Mouse (Mus musculus): ENCODE data around the gene Tdrd6. TPM values are rescaled to one million over a fixed set of nuclear protein-coding genes. Genes with fewer than 3 reads are reported as not detected.

The Tdrd6 gene
- polyA plus RNA-seq (2016; fragmentation: Nextera tagmentation; extraction: Ambion mirVana), result 0.04 TPM in 1 of 2 replicates, not detected in the other

DNA sequence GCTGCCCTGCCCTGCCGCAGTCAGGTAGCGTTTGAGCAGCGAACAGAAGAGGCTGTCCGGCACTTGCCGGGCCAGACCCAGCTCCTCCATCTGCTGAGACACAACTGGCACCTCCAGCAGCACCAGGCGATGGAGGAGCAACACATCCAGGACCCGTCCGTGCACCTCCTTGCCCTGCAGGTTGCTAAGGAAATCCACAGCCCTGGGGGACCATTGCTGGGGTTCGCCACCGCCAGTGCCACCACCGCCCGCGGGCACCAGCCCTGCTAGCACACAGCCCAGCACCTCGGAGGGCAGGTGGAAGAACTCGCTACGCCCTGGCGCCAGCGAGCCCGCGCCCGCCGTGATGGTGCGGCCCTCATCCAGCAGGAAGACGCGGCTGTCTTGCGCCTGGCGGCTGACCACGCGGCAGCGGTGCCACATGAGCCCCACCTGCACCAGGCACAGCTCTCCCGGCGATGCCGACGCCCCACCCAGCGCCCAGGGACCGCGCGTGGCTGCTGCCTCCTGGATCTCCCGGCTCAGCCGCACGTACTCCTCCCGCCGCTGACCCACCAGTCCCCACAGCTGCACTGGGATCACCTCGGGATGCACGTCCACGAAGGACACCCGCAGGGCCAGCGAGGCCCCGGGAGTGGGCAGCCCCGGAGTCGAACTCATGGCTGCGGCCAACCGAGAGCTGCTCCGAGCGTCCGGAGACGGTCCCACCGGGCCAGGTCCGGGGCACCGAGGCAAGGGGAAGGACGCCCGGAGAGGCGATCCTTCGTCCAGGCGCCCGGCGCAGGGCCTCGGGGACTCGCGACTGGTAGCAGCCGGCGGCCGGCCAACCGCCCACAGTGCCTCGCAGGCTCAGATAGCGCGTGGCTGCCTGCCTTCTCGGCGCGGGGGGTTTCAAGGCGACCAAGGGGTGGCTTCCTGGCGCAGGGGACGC is at the start of gene Tdrd6:
Gene Tdrd6, minus strand, starts transcription at position 804 of the 931 bp plus-strand sequence.
- Histone ChIP-seq H3K4me3 (peak within 1 kb of the TSS; percentile 61), H3K36me3 (no peaks in the 10 kb centered on the region), H3K27ac (peak within 1 kb of the TSS; percentile 56), H3K4me1 (peaks cover 17% of the 10 kb centered on the region), H3K9me3 (no peaks in the 10 kb centered on the region), H3K27me3 (ENCODE audit: insufficient read depth, poor library complexity, severe bottlenecking) (peaks cover 71% of the 10 kb centered on the region)
- peak; percentile 77 for DNase-seq (ENCODE audit: low spot score)
- WGBS, result 2% methylated on average over 81 of the region's 83 CpGs

DNA sequence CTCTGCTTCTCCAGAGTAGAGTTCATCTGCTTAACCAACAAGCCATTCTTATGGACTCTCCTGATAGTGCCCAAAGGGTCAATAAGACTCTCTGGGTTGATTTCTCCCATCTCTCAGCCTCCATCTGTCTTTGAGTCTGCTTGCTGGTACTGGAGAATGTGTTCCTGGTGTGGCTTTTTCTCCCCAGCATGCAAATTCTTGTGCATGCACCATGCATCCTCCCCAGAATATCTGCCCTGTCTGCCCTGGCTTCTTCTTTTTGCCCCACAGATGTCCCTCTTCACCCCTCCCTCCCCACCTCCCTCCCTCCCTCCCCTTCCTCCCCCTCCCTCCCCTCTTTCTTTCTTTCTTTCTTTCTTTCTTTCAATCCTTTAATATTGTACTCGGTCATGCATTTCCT is 47.2 kb upstream of the Tdrd6 start:
- Histone ChIP-seq H3K9me3 (no peaks in the 10 kb centered on the region), H3K27ac (no peak overlapping the region), H3K4me1 (no peaks in the 10 kb centered on the region), H3K4me3 (no peak overlapping the region), H3K27me3 (ENCODE audit: insufficient read depth, poor library complexity, severe bottlenecking) (no peaks in the 10 kb centered on the region), H3K36me3 (peaks cover 19% of the 10 kb centered on the region)
- no peak for DNase-seq (ENCODE audit: low spot score)
- 80% methylated on average over 1 of the region's 1 CpGs for WGBS

DNA sequence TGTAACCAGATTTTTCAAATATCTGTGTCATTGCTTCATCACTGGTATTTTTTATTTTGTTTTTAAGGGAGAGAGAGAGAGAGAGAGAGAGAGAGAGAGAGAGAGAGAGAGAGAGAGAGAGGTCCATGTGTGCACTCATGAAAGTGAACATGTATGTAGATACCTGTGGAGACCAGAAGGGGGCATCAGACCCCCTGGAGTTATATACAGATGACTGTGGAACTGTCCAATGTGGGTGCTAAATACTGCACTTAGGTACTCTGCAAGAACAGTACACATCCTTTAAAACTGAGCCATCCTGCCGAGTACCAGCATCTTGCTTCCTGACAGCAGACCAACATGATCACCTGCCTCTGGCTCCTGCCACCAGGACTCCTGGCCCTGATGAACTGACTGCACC is 46.1 kb upstream of the Tdrd6 start:
- WGBS, result 73% methylated on average over 1 of the region's 1 CpGs
- DNase-seq (ENCODE audit: low spot score), result no peak
- no peak overlapping the region for H3K4me3 ChIP-seq
- no peaks in the 10 kb centered on the region for H3K9me3 ChIP-seq
- no peaks in the 10 kb centered on the region for H3K27me3 ChIP-seq (ENCODE audit: insufficient read depth, poor library complexity, severe bottlenecking)
- H3K36me3 ChIP-seq, result peaks cover 16% of the 10 kb centered on the region
- no peak overlapping the region for H3K27ac ChIP-seq
- no peaks in the 10 kb centered on the region; the same call in 1 of the 2 replicates for H3K4me1 ChIP-seq

DNA sequence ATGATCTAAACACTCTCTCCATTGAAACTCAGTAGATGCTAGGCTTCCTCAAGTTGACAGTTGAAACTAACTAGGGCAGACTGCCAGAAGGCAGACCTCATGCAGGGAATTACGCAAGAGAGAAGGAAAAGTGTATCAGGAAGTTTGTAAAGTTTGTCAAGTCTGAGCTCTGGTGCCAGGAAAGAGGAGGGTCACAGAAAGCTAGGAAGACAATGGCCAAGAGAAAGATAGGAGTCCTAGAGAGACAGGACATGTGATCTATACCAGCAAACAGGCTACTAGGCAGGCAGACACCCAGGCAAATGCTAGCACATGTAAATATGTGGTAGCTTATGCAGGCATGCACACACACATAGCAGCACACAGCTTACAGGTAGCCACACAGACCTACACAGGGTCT is 45.1 kb upstream of the Tdrd6 start:
- Histone ChIP-seq H3K27me3 (ENCODE audit: insufficient read depth, poor library complexity, severe bottlenecking) (no peaks in the 10 kb centered on the region), H3K9me3 (no peaks in the 10 kb centered on the region), H3K36me3 (peaks cover 6% of the 10 kb centered on the region; the same call in 1 of the 2 replicates), H3K4me1 (no peaks in the 10 kb centered on the region; the same call in 1 of the 2 replicates), H3K4me3 (no peak overlapping the region), H3K27ac (no peak overlapping the region)
- 61% methylated on average over 1 of the region's 1 CpGs for WGBS
- no peak for DNase-seq (ENCODE audit: low spot score)

DNA sequence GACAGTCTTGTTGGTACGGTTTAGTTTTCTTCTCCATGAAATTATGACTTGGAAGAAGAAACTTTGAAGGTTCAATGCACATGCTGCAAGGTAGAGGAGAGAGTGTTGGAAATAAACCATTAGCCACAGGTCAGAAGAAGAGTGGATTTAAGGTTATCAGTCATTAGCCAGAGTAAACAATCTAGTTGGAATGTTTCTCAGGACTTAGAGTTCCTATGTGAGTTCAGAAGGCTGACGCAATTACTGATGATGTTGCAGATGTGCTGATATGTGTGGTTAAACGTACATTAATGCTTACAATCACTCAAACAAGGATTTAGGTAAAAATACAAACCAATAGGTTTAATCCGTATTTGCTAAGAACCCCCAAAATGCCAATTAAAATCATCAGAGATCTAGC is 41.8 kb upstream of the Tdrd6 start:
- H3K4me1 ChIP-seq, result peaks cover 14% of the 10 kb centered on the region
- no peaks in the 10 kb centered on the region for H3K9me3 ChIP-seq
- no peak overlapping the region for H3K4me3 ChIP-seq
- no peak for DNase-seq (ENCODE audit: low spot score)
- no peaks in the 10 kb centered on the region for H3K27me3 ChIP-seq (ENCODE audit: insufficient read depth, poor library complexity, severe bottlenecking)
- H3K27ac ChIP-seq, result no peak overlapping the region
- no peaks in the 10 kb centered on the region; the same call in 1 of the 2 replicates for H3K36me3 ChIP-seq
- WGBS, result 65% methylated on average over 4 of the region's 4 CpGs

DNA sequence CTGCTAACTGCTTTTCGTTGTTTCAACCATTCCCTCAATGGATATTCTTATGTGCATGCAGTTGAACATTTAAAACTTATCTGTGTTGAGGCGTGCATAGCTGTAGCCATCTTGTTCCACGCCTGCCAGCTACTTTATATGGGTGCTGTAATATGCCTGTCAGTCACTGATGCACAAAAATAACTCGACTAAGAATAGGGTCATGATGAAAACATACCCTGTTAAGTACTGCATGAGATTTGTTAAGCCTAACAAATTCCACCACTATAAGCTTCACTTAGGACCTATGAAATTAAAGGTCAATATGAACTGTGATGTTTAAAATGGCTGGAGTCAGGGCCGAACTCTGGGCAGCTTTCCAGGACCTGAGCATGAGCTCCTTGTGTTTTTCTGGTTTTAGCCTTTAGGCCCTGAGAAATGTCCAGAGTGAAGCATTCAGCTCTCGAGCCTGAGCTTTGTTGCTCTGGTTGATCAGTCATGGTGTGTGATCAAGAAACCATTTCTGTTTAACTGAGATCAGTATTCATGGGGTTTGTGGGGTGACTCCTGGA is 39.1 kb upstream of the Tdrd6 start:
- WGBS, result 68% methylated on average over 6 of the region's 6 CpGs
- Histone ChIP-seq H3K4me3 (peak overlapping the region; percentile 90; the same call in 1 of the 2 replicates), H3K27ac (no peak overlapping the region; the same call in 1 of the 2 replicates)

DNA sequence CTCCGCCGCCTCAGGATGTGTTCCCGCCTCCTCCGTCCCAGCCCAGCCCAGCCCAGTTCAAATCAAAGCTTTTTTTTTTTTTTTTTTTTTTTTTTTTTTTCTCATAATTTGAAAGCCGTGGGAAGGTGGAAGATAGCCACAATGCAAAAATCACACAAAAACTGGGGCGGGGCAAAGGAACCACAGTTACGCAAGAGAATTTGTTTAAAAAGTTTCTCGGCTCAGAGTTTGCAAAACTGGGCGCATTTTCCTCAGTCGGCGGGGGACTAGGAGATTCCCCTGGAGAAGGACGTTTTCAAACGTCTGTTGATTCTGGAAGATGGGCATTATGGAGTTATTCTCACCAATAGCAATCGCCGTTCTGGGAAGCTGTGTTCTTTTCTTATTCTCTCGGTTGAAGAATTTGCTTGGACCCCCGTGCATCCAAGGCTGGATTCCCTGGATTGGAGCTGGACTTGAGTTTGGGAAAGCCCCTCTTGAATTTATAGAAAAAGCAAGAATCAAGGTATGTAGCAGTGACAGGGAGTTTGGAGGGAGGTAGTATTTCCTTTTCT is 37.3 kb upstream of the Tdrd6 start, which contains the start of gene Cyp39a1:
Gene Cyp39a1, plus strand, starts transcription at position 136 of the 554 bp plus-strand sequence.
- under 1% methylated on average over 17 of the region's 17 CpGs for WGBS
- Histone ChIP-seq H3K9me3 (no peaks in the 10 kb centered on the region), H3K36me3 (no peaks in the 10 kb centered on the region), H3K27me3 (ENCODE audit: insufficient read depth, poor library complexity, severe bottlenecking) (no peaks in the 10 kb centered on the region), H3K4me3 (peak within 1 kb of the TSS; percentile 90), H3K27ac (peak within 1 kb of the TSS; percentile 80), H3K4me1 (peaks cover 22% of the 10 kb centered on the region)
- DNase-seq (ENCODE audit: low spot score), result no peak

More for the DNA sequence above, 39.1 kb upstream of the Tdrd6 start:
- no peak for DNase-seq (ENCODE audit: low spot score)
- Histone ChIP-seq H3K27me3 (ENCODE audit: insufficient read depth, poor library complexity, severe bottlenecking) (no peaks in the 10 kb centered on the region), H3K36me3 (no peaks in the 10 kb centered on the region), H3K4me1 (peaks cover 22% of the 10 kb centered on the region), H3K9me3 (no peaks in the 10 kb centered on the region)

DNA sequence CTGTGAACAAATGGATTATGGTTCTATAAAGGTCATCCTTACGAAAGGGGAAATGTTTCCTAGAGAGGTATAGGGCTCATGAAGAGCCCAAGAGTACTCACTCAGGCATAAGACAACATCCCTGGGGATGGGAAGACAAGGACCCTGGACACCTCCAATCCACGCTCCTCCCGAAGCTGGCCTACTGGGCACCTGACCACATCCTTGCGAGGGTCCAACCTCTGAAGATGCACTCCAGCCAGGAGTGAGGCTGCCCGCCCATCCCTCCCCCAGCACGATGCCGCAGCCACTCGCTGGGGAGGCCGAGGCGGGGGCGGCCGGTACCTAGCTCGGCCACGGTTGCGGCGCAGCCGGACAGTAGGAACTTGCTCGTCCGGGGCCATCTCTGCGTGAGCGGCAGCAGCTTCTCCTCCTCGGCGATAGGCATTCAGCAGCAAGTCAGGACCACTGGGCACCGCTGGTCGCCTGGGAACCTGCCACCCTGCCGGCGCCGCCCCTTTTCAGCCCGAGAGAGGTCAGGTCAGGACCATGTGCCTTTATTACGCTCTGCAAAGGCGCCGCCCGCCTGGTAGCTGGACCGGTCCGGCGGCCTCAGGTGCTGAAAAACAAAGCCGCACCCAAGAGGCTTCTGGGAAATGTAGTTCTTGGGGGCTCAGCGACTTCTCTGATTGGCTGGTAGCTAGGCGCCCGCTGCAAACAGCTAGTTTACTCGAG is 36.6 kb upstream of the Tdrd6 start, which contains the start of gene Slc25a27:
Gene Slc25a27, minus strand, starts transcription at position 639 of the 714 bp plus-strand sequence.
- Histone ChIP-seq H3K4me1 (peaks cover 22% of the 10 kb centered on the region), H3K4me3 (peak within 1 kb of the TSS; percentile 90), H3K36me3 (no peaks in the 10 kb centered on the region), H3K9me3 (no peaks in the 10 kb centered on the region), H3K27me3 (ENCODE audit: insufficient read depth, poor library complexity, severe bottlenecking) (no peaks in the 10 kb centered on the region), H3K27ac (peak within 1 kb of the TSS; percentile 80)
- DNase-seq (ENCODE audit: low spot score), result peak; percentile 96
- WGBS, result 1% methylated on average over 41 of the region's 41 CpGs

DNA sequence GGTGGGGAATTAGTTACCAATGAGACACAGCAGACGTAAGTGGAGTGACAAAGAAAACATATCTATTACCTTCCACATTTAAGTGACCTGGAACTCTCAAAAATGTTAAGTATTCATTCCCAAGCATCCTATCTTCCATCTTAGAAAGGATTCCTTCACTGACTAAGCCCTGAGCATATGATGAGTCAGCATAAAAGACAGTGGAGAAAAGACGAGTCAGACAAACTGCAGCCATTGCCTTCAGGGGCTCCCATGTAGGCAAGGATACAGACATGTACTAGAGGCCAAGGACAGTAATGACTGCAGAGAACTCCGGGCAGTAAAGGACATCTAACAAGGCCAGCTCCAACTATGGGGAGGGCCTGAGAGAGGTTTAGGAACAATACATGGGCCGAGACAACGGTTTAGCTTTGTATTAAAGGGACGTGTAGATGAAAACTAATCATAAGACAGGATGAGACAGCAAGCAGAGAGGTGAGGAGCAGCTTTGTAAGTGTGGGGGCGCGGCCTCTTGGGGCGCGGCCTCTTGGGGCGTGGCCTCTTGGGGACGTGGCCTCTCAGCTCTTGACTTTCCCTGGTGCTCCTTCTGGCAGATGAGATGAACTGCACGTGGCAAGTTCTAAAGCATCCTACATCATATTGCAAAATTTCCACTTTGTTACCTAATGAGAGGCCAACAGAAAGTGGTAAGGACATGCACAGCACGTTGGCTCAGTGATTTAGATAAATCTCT is 21.4 kb upstream of the Tdrd6 start:
- WGBS, result 63% methylated on average over 14 of the region's 14 CpGs
- Histone ChIP-seq H3K27me3 (ENCODE audit: insufficient read depth, poor library complexity, severe bottlenecking) (no peaks in the 10 kb centered on the region), H3K9me3 (no peaks in the 10 kb centered on the region), H3K36me3 (peaks cover 5% of the 10 kb centered on the region; the same call in 1 of the 2 replicates), H3K27ac (no peak overlapping the region), H3K4me3 (no peak overlapping the region), H3K4me1 (peaks cover 18% of the 10 kb centered on the region; the same call in 1 of the 2 replicates)
- DNase-seq (ENCODE audit: low spot score), result no peak

DNA sequence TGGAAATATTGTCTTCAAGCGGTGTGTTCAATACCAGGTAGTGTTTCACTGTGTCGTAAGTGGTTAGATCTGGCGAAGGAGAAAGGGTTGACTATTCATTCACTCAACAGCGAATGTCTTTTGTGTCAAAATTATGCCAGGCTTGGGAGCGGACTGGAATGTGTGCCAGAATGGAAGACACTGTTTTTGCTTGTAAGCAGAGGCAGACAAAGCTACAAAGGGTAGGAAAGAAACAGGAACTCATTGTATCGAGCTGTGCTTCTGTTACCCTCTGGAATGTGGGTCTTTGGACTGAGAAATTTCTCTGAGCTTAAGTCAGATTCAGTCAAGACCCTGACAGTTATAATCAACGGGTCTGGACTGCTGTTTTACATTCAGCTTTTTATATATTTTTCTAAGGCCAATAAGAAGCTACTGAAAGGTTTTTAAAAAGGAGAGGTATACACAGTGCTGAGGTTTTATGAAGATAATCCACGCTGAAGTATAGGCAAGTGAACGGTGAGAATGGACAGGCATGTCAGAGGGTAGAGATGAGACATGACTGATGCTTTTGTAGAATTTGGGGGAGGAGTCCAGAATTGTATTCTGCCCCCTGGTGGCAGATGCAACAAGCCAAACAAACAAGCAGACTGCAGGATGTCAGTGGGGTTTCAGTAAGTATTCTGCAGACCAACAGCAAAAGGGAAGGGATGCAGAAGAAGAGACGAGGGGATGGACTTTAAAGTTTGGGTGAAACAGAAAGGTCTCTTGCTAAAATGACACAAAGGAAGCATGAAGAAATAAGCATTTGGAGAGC is 19.7 kb upstream of the Tdrd6 start:
- no peak overlapping the region for H3K4me3 ChIP-seq
- H3K27me3 ChIP-seq (ENCODE audit: insufficient read depth, poor library complexity, severe bottlenecking), result no peaks in the 10 kb centered on the region
- H3K36me3 ChIP-seq, result peaks cover 5% of the 10 kb centered on the region; the same call in 1 of the 2 replicates
- WGBS, result 79% methylated on average over 10 of the region's 10 CpGs
- no peak for DNase-seq (ENCODE audit: low spot score)
- no peaks in the 10 kb centered on the region for H3K9me3 ChIP-seq
- peaks cover 22% of the 10 kb centered on the region; the same call in 1 of the 2 replicates for H3K4me1 ChIP-seq
- no peak overlapping the region for H3K27ac ChIP-seq

DNA sequence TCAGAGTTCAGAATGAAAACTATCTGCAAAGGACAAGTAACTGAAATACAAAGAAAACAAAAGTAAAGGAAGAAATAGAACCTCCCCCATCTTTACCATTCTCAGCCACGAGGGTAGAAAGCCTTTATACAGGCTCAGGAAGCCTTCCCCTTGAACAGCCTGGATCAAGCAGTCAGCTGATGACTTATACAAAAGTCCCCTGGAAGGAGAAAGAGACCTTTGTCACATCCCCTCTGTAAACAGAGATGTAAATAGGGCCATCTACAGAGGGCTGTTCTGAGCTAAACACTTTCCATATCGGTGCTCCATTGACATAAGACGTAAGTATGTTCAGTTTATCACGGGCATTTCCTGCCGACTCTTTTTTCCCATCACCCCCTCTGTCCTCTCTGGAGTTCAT is 16.8 kb upstream of the Tdrd6 start:
- Histone ChIP-seq H3K4me1 (peaks cover 32% of the 10 kb centered on the region; the same call in 1 of the 2 replicates), H3K27me3 (ENCODE audit: insufficient read depth, poor library complexity, severe bottlenecking) (no peaks in the 10 kb centered on the region), H3K36me3 (peaks cover under 1% of the 10 kb centered on the region; the same call in 1 of the 2 replicates), H3K4me3 (no peak overlapping the region), H3K27ac (no peak overlapping the region), H3K9me3 (no peaks in the 10 kb centered on the region)
- DNase-seq (ENCODE audit: low spot score), result peak; percentile 67
- WGBS, result 53% methylated on average over 5 of the region's 5 CpGs
